ENCODE assay signal across 11 mouse cellular contexts in genomic region chr16:17929211-17929610, GRCm38 (mm10). TPM values are rescaled to one million over a fixed set of nuclear protein-coding genes. Genes with fewer than 3 reads are reported as not detected.
DNase-seq lines count a peak whose midpoint lies in the region; ATAC-seq and TF ChIP-seq lines count a peak whose summit lies in the region.
"Had no signal": no experiment of that assay in that cellular context is flagged by ENCODE, and none has a peak within 500 bp of the region (broad histone marks: within the 10 kb centered on the region; RNA-seq: fewer than 3 reads in every experiment).

No protein-coding gene starts in this region.

- no peak overlapping the region for H3K4me3 ChIP-seq in heart, embryonic 10.5 days
- H3K4me3 ChIP-seq in MEL (ENCODE audit: control insufficient read depth in 1 of 2, insufficient read depth in 1 of 2, low read depth in 2 of 2, low read length in 2 of 2), result peak overlapping the region; percentile 56 to 80; a peak in 3 of 4 replicates
- no peak overlapping the region for H3K4me3 ChIP-seq in hindbrain, embryonic 14.5 days (replicated peaks; ENCODE audit: low read length)
- H3K4me3 ChIP-seq in midbrain, embryonic 13.5 days (replicated peaks), result no peak overlapping the region

- peaks cover 5% of the 10 kb centered on the region; the same call in 1 of the 2 replicates for H3K27me3 ChIP-seq in heart, embryonic 10.5 days (ENCODE audit: insufficient read depth, poor library complexity, severe bottlenecking)
- H3K27me3 ChIP-seq in MEL (ENCODE audit: control insufficient read depth in 1 of 2, insufficient read depth in 2 of 2, low read length in 2 of 2), result no peaks in the 10 kb centered on the region
- H3K27me3 ChIP-seq in hindbrain, embryonic 14.5 days (ENCODE audit: control insufficient read depth, insufficient read depth, low read length), result no peaks in the 10 kb centered on the region
- peaks cover 2% of the 10 kb centered on the region; the same call in 1 of the 2 replicates for H3K27me3 ChIP-seq in midbrain, embryonic 13.5 days

- TF ChIP-seq POLR2A in MEL (IDR thresholded peaks at IDR 0.05; ENCODE audit: control insufficient read depth in 1 of 2, insufficient read depth in 1 of 2, low read depth in 1 of 2, low read length in 2 of 2, poor library complexity in 1 of 2), result no peak

- H3K79me2 ChIP-seq in MEL (ENCODE audit: control insufficient read depth, insufficient read depth, low read length, poor library complexity), result peaks cover 9% of the 10 kb centered on the region

- no peak for TF ChIP-seq EP300 in MEL (IDR thresholded peaks at IDR 0.05; ENCODE audit: low read depth in 1 of 2, low read length in 2 of 2)

- H3K9me3 ChIP-seq in heart, embryonic 10.5 days, result no peaks in the 10 kb centered on the region
- no peaks in the 10 kb centered on the region for H3K9me3 ChIP-seq in MEL (replicated peaks; ENCODE audit: insufficient read depth, low read length)
- no peaks in the 10 kb centered on the region for H3K9me3 ChIP-seq in hindbrain, embryonic 14.5 days (ENCODE audit: control insufficient read depth, low read length)
- no peaks in the 10 kb centered on the region for H3K9me3 ChIP-seq in midbrain, embryonic 13.5 days

- peak overlapping the region; percentile 86 for H3K9ac ChIP-seq in MEL (ENCODE audit: control insufficient read depth, low read depth, low read length, poor library complexity, severe bottlenecking)
- no peak overlapping the region for H3K9ac ChIP-seq in hindbrain, embryonic 14.5 days
- H3K9ac ChIP-seq in midbrain, embryonic 13.5 days (replicated peaks), result no peak overlapping the region

- no peak for TF ChIP-seq RAD21 in MEL (IDR thresholded peaks at IDR 0.05; ENCODE audit: low read depth, low read length)

- H3K36me3 ChIP-seq in heart, embryonic 10.5 days, result peaks cover 21% of the 10 kb centered on the region
- peaks cover 0 to 19% of the 10 kb centered on the region in 2 experiments; a peak in 2 of 4 replicates for H3K36me3 ChIP-seq in MEL (ENCODE audit: control insufficient read depth in 1 of 2, insufficient read depth in 2 of 2, low read length in 2 of 2)
- peaks cover 20% of the 10 kb centered on the region for H3K36me3 ChIP-seq in hindbrain, embryonic 14.5 days (replicated peaks; ENCODE audit: control insufficient read depth, insufficient read depth)
- H3K36me3 ChIP-seq in midbrain, embryonic 13.5 days, result peaks cover 21% of the 10 kb centered on the region

- intact Hi-C loops in heart, postnatal 10 days (cut with DNase I), result loop anchor here (2.0 kb wide), 1 partner anchor 58 kb away; no protein-coding TSS in a partner anchor
- intact Hi-C loops in gastrocnemius, postnatal 36 days (cut with DNase I), result no loop called here

- no peak for TF ChIP-seq CTCF in MEL (IDR thresholded peaks at IDR 0.05 in 2 of 3, conservative IDR thresholded peaks at IDR 0.05 in 1 of 3; ENCODE audit: control insufficient read depth in 1 of 3, insufficient read depth in 1 of 3, low read depth in 2 of 3, low read length in 3 of 3, poor library complexity in 1 of 3, severe bottlenecking in 1 of 3)

- ATAC-seq in hindbrain, embryonic 14.5 days (ENCODE audit: low FRiP score), result peak; percentile 0; the same call in 1 of the 2 replicates
- peak; percentile 9 for ATAC-seq in midbrain, embryonic 13.5 days
- no peak for ATAC-seq in activated CD4-positive, CD25-positive, alpha-beta regulatory T cell, adult 4 months

- H3K27ac ChIP-seq in heart, embryonic 10.5 days, result peak overlapping the region; percentile 93
- peak overlapping the region; percentile 96 for H3K27ac ChIP-seq in MEL (ENCODE audit: control insufficient read depth, low read depth, low read length)
- peak overlapping the region; percentile 82; the same call in 1 of the 2 replicates for H3K27ac ChIP-seq in hindbrain, embryonic 14.5 days
- H3K27ac ChIP-seq in midbrain, embryonic 13.5 days, result peak overlapping the region; percentile 89

- WGBS in heart, embryonic 10.5 days, result 26% methylated on average over 2 of the region's 2 CpGs
- WGBS in hindbrain, embryonic 14.5 days, result 14% methylated on average over 2 of the region's 2 CpGs
- WGBS in midbrain, embryonic 13.5 days, result 12% methylated on average over 2 of the region's 2 CpGs

- DNase-seq in heart, embryonic 10.5 days (ENCODE audit: low spot score), result no peak
- no peak for DNase-seq in heart, postnatal 10 days
- no peak for DNase-seq in MEL (ENCODE audit: low read depth, low spot score)
- DNase-seq in hindbrain, embryonic 14.5 days (ENCODE audit: low spot score), result no peak
- DNase-seq in gastrocnemius, postnatal 36 days, result no peak
- DNase-seq in T-cell, adult 2 months (ENCODE audit: low spot score), result no peak

- no peak overlapping the region for H3K4me2 ChIP-seq in hindbrain, embryonic 14.5 days (replicated peaks)
- no peak overlapping the region for H3K4me2 ChIP-seq in midbrain, embryonic 13.5 days (replicated peaks)

- H3K4me1 ChIP-seq in heart, embryonic 10.5 days, result peaks cover 30% of the 10 kb centered on the region
- peaks cover 15 to 31% of the 10 kb centered on the region in 2 experiments for H3K4me1 ChIP-seq in MEL (ENCODE audit: control insufficient read depth in 1 of 2, insufficient read depth in 2 of 2, low read length in 2 of 2)
- H3K4me1 ChIP-seq in hindbrain, embryonic 14.5 days (replicated peaks; ENCODE audit: control insufficient read depth, insufficient read depth, low read length), result peaks cover 13% of the 10 kb centered on the region
- peaks cover 24% of the 10 kb centered on the region for H3K4me1 ChIP-seq in midbrain, embryonic 13.5 days (replicated peaks)

TF ChIP-seq in MEL, 35 proteins besides CTCF, POLR2A, EP300 and RAD21 (continues in another document):
- TF ChIP-seq TBP (IDR thresholded peaks at IDR 0.05; ENCODE audit: low read depth, low read length) (no peak), ETS1 (IDR thresholded peaks at IDR 0.05; ENCODE audit: low read depth, low read length) (no peak), MAX (IDR thresholded peaks at IDR 0.05; ENCODE audit: low read length) (no peak), NELFE (IDR thresholded peaks at IDR 0.05; ENCODE audit: low read depth, low read length) (no peak)

RNA-seq across cellular contexts. Expression of gene Slc25a1, which starts 1.2 kb away (rescaled TPM):
- polyA plus RNA-seq in heart, embryonic 10.5 days (2016; fragmentation: Nextera tagmentation; extraction: Ambion mirVana), result 46.6 and 73.7 TPM in 2 replicates
- 10 to 100 TPM; 12.7 to 13.5 TPM for total RNA-seq in heart, postnatal 10 days (2021)
- 102 and 114 TPM in 2 replicates for total RNA-seq in MEL (2012; rRNA removed)
- 100 to 1,000 TPM in 1 of 2 experiments, not detected in 1; 184 TPM for polyA plus RNA-seq in MEL (2012; ENCODE audit: insufficient read depth in 1 of 2, insufficient read length in 2 of 2, low read depth in 1 of 2, low replicate concordance in 2 of 2, missing spikeins in 1 of 2)
- 175 and 176 TPM in 2 replicates for polyA plus RNA-seq in hindbrain, embryonic 14.5 days (2014; fragmentation: Nextera tagmentation; extraction: Ambion mirVana)
- polyA plus RNA-seq in midbrain, embryonic 13.5 days (2015; fragmentation: Nextera tagmentation; extraction: Ambion mirVana), result 146 and 148 TPM in 2 replicates
- total RNA-seq in gastrocnemius, postnatal 36 days (2021), result 1 to 10 TPM; 2.7 to 5.5 TPM
- 10 to 100 TPM in 1 of 2 experiments, 1 to 10 TPM in 1; 6.3 to 13.1 TPM for polyA plus RNA-seq in activated CD4-positive, CD25-positive, alpha-beta regulatory T cell, adult 4 months (2017; shearing (Covaris generic))

RNA-seq across cellular contexts. Expression of gene Gsc2, which starts 14.4 kb away (rescaled TPM):
- 0.20 and 0.44 TPM in 2 replicates for polyA plus RNA-seq in heart, embryonic 10.5 days (2016; fragmentation: Nextera tagmentation; extraction: Ambion mirVana)
- not detected for total RNA-seq in heart, postnatal 10 days (2021)
- not detected in 2 replicates for total RNA-seq in MEL (2012; rRNA removed)
- not detected for polyA plus RNA-seq in MEL (2012; ENCODE audit: insufficient read depth in 1 of 2, insufficient read length in 2 of 2, low read depth in 1 of 2, low replicate concordance in 2 of 2, missing spikeins in 1 of 2)
- 0.44 and 1.1 TPM in 2 replicates for polyA plus RNA-seq in hindbrain, embryonic 14.5 days (2014; fragmentation: Nextera tagmentation; extraction: Ambion mirVana)
- 0.40 and 1.5 TPM in 2 replicates for polyA plus RNA-seq in midbrain, embryonic 13.5 days (2015; fragmentation: Nextera tagmentation; extraction: Ambion mirVana)
- not detected for total RNA-seq in gastrocnemius, postnatal 36 days (2021)
- not detected for polyA plus RNA-seq in activated CD4-positive, CD25-positive, alpha-beta regulatory T cell, adult 4 months (2017; shearing (Covaris generic))
- total RNA-seq: adrenal gland, adult 18-20 months had no signal
- polyA plus RNA-seq: C2C12; erythroblast, embryonic 14.5 days had no signal

RNA-seq across cellular contexts. Expression of gene Ess2, which starts 18.1 kb away (rescaled TPM):
- 39.7 and 39.9 TPM in 2 replicates for polyA plus RNA-seq in heart, embryonic 10.5 days (2016; fragmentation: Nextera tagmentation; extraction: Ambion mirVana)
- 10 to 100 TPM; 16.3 to 16.5 TPM for total RNA-seq in heart, postnatal 10 days (2021)
- total RNA-seq in MEL (2012; rRNA removed), result 18.5 and 21.7 TPM in 2 replicates
- polyA plus RNA-seq in MEL (2012; ENCODE audit: insufficient read depth in 1 of 2, insufficient read length in 2 of 2, low read depth in 1 of 2, low replicate concordance in 2 of 2, missing spikeins in 1 of 2), result 10 to 100 TPM in 1 of 2 experiments, not detected in 1; 26.8 TPM
- polyA plus RNA-seq in hindbrain, embryonic 14.5 days (2014; fragmentation: Nextera tagmentation; extraction: Ambion mirVana), result 38.9 and 41.0 TPM in 2 replicates
- polyA plus RNA-seq in midbrain, embryonic 13.5 days (2015; fragmentation: Nextera tagmentation; extraction: Ambion mirVana), result 56.1 and 56.6 TPM in 2 replicates
- total RNA-seq in gastrocnemius, postnatal 36 days (2021), result 1 to 10 TPM; 5.2 to 7.2 TPM
- 10 to 100 TPM; 24.1 to 40.2 TPM for polyA plus RNA-seq in activated CD4-positive, CD25-positive, alpha-beta regulatory T cell, adult 4 months (2017; shearing (Covaris generic))

RNA-seq across cellular contexts. Expression of gene Tssk2, which starts 30.8 kb away (rescaled TPM):
- not detected in 2 replicates for polyA plus RNA-seq in heart, embryonic 10.5 days (2016; fragmentation: Nextera tagmentation; extraction: Ambion mirVana)
- not detected for total RNA-seq in heart, postnatal 10 days (2021)
- 0.10 TPM in 1 of 2 replicates, not detected in the other for total RNA-seq in MEL (2012; rRNA removed)
- polyA plus RNA-seq in MEL (2012; ENCODE audit: insufficient read depth in 1 of 2, insufficient read length in 2 of 2, low read depth in 1 of 2, low replicate concordance in 2 of 2, missing spikeins in 1 of 2), result under 1 TPM in 1 of 2 experiments, not detected in 1; 0.24 TPM
- polyA plus RNA-seq in hindbrain, embryonic 14.5 days (2014; fragmentation: Nextera tagmentation; extraction: Ambion mirVana), result not detected in 2 replicates
- 0.14 and 0.19 TPM in 2 replicates for polyA plus RNA-seq in midbrain, embryonic 13.5 days (2015; fragmentation: Nextera tagmentation; extraction: Ambion mirVana)
- not detected for total RNA-seq in gastrocnemius, postnatal 36 days (2021)
- polyA plus RNA-seq in activated CD4-positive, CD25-positive, alpha-beta regulatory T cell, adult 4 months (2017; shearing (Covaris generic)), result not detected
- total RNA-seq: adrenal gland, adult 18-20 months had no signal
- polyA plus RNA-seq: erythroblast, embryonic 14.5 days had no signal

RNA-seq across cellular contexts. Expression of gene Dgcr2, which starts 30.8 kb away (rescaled TPM):
- 63.7 and 69.6 TPM in 2 replicates for polyA plus RNA-seq in heart, embryonic 10.5 days (2016; fragmentation: Nextera tagmentation; extraction: Ambion mirVana)
- total RNA-seq in heart, postnatal 10 days (2021), result 10 to 100 TPM; 50.8 to 52.7 TPM
- 35.1 and 37.1 TPM in 2 replicates for total RNA-seq in MEL (2012; rRNA removed)
- polyA plus RNA-seq in MEL (2012; ENCODE audit: insufficient read depth in 1 of 2, insufficient read length in 2 of 2, low read depth in 1 of 2, low replicate concordance in 2 of 2, missing spikeins in 1 of 2), result 10 to 100 TPM in 1 of 2 experiments, not detected in 1; 53.7 TPM
- 105 TPM in 2 replicates for polyA plus RNA-seq in hindbrain, embryonic 14.5 days (2014; fragmentation: Nextera tagmentation; extraction: Ambion mirVana)
- 97.9 and 103 TPM in 2 replicates for polyA plus RNA-seq in midbrain, embryonic 13.5 days (2015; fragmentation: Nextera tagmentation; extraction: Ambion mirVana)
- total RNA-seq in gastrocnemius, postnatal 36 days (2021), result 10 to 100 TPM; 21.0 to 25.8 TPM
- polyA plus RNA-seq in activated CD4-positive, CD25-positive, alpha-beta regulatory T cell, adult 4 months (2017; shearing (Covaris generic)), result 10 to 100 TPM; 17.6 to 20.8 TPM

Comparison
In these comparisons a context has a peak if more than half of its experiments do, and no peak if none do; other contexts are left out.
1. H3K4me3 ChIP-seq: peak in MEL (2 of 2); none in heart, embryonic 10.5 days (single experiment), hindbrain, embryonic 14.5 days (single experiment) and midbrain, embryonic 13.5 days (single experiment).
2. Peak in every context shown above with its lines, with median percentiles within 50 percentile points of each other: H3K27ac ChIP-seq.